Mouse (Mus musculus): ENCODE measurements at regions not wholly inside any gene's neighbourhood (a gene's known extent, or its start where the extent isn't known, plus 50 kb on each side); places are given as distances from the start of the nearest gene placed in this dataset.

DNA sequence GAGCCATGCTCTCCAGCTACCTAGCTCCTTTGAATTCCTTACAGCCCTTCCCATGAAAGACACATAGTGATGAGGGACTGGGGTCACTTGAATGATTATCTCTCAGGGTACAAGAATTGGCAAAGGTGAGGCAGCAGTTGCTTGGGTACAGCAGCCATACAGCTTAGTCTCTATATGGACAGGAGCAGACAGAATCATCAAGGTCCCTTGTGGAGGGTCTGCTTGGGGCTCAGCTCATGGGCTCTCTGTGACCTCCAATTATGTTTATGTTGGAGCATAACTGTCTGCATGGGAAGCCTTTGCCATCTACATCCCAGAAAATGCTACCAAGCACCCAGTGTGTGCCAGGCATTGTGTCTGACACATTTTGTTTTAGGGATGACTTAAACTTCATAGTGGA is 118.4 kb upstream of the Lhcgr start:
- peak in 1 of 2 experiments; percentile 2 for DNase-seq

DNA sequence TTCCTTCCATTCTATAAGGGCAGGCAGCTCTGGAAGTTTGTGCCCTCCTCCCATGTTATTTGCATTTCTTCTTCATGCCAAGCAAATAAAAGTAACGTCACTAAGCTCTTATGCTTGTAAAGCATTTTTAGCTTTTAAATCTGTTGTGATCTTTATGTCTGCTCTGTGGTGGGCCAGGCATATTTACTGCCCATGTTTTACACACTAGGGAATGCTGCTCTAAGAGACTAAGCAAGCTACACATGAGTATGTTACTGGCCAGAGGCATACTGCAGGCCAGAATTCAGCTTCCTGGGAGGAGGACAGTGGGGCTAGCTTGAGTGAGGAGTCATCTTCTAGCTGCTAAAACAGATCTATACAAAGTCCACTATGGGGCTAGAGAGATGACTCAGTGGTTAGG is 110.0 kb upstream of the Lhcgr start:
- DNase-seq, result no peak

DNA sequence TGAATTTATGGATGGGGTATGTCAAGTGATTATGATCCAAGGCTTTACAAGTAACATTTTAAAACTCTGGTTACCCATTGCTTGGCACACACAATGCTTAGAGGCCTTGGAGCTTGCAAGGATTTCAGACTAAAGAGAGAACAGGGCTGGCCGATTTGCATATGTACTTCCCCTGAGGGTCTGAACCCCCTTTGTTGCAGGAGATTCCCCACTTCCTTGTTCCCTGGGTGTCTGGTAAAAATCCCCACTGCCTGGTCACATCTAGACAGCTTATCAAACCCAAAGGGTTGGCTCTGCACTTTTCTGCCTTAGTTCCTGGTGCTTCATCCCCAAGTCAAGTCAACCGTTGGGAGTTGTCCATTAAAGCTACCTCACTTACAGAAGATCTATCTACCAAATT is 109.1 kb upstream of the Lhcgr start:
- DNase-seq, result no peak

DNA sequence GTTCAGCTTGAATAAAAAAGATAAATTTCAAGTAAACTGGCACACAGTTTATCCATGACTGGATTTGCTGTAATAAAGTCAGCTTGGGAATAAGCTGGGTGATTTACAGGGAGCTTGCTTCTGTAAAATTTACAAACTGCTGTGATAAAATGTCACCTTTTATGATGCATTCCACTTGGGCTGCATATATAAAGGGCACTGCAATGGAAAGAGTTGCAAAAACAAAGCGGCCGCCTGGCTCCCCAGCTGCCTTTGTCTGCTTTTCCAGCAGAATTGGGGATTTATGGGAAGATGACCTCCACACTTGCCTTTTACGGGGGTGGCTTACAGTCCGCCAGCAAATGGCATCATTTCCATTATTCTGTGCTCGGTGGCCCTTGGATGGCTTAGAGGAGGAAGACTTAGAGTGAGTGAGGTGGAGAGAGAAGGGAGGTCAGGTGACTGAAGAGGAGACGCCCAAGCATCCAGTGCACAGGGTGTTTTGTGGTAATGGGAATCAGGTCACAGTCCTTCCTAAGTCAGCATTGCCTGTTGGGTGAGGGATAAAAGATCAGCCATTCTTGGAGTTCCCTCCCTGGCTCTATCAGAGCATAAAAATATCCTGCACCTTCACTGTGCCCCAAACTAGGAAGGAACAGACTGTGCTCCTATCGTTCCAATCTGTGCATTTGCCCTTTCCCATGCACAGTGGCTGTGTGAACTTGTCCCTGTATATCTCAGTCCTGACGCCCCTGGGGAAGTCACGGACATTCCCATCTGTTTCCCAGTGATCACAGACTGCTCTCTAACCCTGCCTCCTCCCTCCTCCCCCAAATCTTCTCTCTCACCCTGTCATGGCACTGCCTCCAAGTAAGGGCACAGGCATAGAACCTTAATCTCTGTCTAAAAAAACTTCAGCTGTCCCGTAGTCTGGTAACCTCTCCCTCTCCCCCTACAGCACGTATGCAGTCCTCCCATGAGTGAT is 107.2 kb upstream of the Lhcgr start:
- DNase-seq, result no peak

DNA sequence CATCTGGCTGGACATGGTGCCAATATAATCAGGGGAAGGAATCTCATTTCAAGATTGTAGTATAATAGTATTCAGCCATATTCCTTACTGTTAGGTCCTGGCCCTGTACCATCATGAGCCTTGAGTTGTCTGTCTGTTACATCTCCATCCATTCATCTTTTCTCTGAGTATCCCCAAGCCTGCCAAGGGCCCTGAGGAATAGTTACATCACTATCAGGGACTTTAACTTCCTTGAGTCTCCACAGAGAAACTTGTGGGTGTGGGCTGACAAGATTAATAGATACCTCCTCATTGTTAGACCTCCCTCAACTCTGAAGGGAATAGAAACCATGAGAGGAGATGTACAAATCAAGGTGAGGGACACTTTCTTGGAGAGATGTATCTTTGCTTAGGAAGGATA is 101.7 kb upstream of the Lhcgr start:
- DNase-seq, result no peak

DNA sequence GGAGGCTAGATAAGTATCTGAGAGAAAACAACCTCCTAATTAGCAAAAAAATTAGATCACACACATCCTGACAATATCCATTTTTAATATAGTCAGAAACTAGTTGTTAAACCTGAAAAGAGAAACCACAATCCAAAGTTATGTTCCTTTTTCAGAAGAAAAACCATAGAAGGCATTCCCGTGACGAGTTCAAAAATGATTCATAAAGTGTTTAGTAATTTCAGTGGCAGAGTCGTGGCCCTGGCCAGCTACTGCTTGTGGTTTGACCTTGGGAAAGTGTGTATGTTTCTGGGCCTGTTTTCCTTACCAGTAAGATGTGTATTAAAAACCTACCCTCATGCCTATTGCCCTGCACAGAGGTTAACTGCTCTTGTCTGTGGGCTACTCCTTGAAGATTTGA is 93.7 kb upstream of the Lhcgr start:
- no peak for DNase-seq

DNA sequence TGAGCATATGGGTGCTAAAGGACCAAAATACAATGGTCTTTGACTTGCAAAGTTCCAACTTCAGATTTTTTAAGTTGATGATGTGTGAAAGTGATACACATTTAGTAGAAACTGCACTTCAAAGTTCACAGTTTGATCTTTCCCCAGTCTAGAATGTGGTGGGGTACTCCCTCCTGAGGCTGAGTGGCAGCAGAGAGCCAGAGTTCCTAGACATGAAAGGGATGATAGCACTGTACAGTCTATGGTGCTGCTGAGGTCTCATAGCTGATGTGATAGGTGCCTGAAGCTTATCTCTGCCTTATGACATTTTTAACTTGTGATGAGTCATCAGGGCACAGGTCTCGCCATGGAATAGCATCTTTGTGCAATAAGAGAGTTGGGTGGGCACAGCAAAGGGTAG is 87.9 kb upstream of the Lhcgr start:
- DNase-seq, result no peak

DNA sequence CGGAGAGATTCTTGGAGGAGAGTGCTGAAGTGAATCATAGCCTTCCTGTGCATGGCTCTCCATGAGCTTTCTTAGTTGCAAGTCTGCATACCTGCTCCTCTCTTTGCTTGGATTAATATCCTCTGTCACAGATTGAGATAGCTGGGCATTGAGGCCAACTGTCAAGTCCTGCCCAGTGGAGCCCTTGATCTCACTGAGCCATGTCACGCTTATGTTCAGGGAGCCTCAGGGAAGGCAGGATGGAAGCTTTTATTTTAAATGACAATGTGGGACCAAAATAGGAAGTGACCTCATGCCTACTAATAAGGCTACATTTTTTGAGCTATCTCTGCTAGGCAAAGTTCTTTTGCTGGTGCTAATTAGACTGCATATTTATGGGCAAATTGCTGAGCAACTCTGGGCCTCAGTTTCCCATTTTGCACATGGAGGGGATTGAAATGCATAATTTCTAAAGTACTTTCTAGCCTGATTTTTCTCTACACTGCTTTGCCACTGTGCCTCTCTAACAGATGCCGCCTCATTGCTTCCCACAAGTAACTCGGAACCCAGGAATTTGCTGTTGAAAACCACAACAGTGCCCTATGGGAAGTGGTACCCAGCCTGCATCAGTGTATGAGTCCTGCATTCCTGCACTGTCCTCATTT is 78.7 kb upstream of the Lhcgr start:
- DNase-seq, result no peak

DNA sequence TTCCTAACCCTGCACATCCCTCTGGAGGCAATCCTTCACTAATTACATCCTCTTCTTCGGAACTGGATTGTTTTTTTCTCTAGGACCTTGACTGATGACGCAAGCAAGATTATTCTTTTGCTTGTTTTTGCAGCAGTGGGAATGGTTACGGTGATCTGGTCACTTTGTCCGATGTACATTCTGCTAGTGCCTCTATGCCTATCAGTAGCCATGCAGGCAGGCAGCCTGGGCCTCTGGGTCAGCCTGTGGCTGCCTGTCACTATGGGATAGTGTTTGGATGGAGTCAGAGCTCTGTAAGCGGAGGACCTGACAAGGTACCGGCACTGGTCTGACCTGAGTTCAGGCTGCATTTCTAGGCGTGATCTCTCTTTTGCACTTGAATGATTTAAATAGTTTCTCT is 72.8 kb upstream of the Lhcgr start:
- DNase-seq, result no peak

DNA sequence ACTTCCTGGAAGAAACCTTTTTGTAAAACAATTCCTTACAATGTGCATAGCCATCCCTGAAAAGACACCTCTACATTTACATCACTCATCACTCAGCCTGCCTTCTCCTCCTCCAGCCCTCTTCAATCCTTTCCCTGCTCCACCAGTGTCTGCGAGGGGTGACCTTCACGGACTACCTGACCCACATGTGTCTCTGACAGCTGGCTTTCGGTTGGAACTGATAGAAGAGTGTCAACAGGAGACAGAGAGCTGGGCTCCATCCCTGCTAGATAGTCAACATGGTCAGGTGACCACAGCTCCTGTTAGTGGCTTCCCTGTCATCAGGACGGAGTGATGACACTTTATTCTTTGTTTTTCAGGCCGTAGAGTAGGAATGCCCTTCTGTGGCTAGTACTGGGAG is 72.4 kb upstream of the Lhcgr start:
- no peak for DNase-seq

DNA sequence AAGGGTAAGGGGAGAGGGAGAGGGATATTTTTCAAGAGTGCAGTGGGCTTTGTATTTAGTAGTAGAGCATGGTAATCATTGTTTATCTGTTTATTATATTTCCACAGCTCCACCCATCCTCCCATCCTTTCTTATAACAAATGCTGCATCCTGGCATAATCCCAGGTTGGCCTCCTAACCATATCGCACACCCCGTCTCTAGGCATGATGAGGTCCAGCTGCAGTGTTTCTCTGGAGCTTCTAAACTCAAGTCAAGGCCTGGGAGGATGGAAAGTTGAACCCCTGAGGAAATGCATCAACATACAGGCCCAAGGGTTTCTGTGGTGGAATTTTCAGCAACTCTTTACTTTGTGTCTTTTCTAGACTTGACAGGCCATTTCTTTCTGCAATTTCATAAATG is 69.3 kb upstream of the Lhcgr start:
- no peak for DNase-seq

DNA sequence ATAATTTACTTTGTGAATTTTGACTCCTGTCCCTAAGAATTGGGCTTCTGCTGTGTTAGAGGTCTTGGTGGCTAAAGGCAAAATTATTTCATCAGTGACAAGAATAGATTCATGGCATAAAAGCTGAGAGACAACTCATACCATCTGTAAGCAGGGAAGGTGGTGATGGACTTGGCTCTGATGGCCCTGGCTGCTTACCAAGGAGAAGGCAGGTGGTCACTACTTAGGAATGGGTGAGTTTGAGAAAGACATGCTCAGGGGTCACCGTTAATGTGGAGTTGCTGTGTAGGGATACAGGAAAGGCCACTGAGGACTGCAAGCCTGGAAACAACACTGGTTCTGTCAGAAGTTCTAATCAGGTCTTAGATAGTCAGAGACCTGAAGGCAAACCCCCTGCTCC is 68.8 kb upstream of the Lhcgr start:
- peak; percentile 9 to 15 for DNase-seq

DNA sequence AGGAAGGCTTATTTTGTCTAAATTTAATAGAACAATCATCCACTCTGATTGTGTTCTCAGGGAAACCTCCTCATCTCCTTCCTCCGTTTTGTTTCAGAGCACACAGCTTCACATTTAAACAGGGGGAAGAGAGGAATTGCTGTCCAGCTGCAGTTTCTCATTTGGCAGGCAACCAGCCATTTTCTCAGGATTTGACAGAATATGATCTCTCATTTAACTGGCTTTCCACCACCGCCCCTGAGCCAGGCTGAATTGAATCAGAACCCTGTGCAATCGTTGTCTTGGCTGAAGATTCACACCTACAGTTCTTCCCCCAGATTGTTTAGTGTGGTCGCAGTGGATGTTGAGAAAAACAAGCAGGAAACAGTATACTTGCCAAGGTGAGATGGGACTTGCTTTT is 66.9 kb upstream of the Lhcgr start:
- no peak for DNase-seq

DNA sequence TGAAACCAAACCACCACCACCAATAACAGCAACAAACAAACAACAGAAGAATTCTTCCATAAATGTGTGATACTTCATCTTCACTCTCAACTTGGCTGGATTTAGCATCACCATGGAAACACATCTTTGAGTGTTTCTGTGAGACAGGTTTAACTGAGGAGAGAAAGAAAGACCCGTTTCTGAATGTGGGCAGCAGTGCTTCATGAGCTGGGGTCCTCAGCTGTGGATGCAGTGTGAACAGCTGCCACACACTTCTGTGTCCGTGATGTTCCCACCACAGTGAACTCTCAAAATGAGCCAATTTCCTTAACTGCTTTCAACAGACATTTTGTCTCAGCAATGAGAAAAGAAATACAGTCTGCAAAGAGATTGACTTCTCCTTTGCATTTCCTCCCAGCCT is 55.5 kb upstream of the Lhcgr start:
- no peak for DNase-seq

DNA sequence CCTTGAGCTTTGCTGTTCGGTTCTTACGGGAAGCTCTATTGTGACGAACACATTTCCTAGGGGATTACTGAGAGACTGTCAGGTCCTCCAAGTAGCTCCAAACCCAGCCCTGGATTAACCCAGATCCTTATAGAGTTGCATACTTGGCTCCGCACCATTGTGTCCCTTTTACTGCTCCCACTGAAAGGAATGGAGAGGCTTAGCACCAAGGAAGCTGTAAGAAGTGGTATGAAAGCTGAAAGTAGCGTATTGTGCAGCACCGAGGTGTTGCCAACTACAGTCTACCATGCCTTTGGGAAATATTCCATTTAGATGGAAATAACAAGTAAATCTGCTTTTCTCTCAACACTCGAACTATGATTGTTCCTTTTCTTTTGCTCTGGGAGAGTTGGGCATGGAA is 53.5 kb upstream of the Lhcgr start:
- no peak for DNase-seq
